Mouse (Mus musculus) lung, adult 18-20 months (tissue): ENCODE results near the gene Gpha2.
A peak's percentile ranks its signal among the peaks of the same experiment; 100 is the strongest.

Experiments used
- DNase-seq, 2 experiments: peaks; one replicate each; pipeline ENCODE4 v3.0.0; 2022; ENCODE audit warnings: mixed read lengths in 2 of 2

Gpha2 gene

DNA sequence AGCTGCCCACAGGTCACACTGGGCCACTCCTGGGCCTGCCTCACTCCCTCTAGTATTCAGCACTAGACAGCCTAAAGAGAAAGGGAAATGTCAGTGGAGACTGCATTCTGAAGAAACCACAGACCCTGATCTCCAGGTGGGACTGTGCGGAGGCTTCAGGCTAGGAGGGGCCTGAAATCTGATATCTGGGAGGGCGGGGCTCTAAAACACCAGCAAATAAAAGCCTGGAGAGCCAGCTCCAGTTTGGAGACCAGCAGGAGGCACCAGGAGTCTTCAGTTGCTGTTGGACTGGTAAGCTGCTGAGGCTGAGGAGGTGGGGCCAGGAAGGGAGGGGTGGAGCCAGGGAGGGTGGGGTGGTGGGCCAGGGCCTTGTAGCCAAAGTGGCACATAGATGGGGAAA, at the start of gene Gpha2:
Gpha2 (plus strand) TSS at position 246 of the 400 bp plus-strand sequence.
- DNase-seq = peak in 1 of 2 experiments; percentile 41

- no peak for DNase-seq
Observed at GRCm38 (mm10) chr19:6178775-6179174, 47.4 kb upstream of the Gpha2 start.

DNA sequence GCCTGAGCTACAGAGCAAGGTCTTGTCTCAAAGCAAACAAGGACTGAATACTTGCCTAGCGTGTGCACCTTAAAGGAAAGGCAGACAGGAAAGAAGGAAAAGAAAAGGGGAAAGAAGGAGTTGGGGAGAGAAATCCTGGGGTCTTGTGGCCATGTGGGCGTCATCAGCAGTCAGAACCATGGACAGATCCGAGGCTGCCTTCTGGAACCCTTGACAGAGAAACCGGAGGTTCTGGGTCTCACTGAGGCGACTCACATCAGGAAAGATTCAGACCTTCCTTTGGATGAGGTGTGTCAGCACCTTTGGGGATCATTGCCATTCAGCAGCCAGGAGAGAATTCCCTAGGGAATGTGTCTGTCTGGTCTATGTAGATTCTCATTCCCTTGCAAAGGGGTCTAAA, 44.6 kb upstream of the Gpha2 start:
- no peak for DNase-seq

- DNase-seq = no peak
Observed at GRCm38 (mm10) chr19:6182534-6182933, 43.6 kb upstream of the Gpha2 start.

- no peak for DNase-seq
Observed at GRCm38 (mm10) chr19:6184131-6184530, 42.0 kb upstream of the Gpha2 start, which contains the start of gene Majin. Majin (plus strand) TSS chr19:6184388.

DNA sequence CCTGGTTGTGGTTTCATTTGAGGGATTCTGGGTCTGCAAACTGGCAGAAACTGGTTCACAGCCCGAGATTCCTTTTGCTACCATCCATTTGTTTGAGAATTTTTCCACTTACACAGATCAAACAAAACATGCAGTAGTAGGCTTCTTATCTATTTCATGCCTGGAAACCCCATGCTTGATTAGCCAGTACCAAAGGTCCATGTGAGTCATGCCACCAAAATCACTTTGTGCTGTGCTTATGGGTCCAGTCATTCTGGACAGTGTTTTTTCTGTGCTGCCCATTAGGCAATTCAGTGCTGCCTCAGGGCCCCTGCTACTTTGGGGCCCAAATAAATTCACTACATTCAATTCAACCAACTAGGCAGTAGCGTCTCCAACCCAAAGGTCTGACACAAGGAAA, 21.9 kb upstream of the Gpha2 start:
- no peak for DNase-seq

GRCm38 (mm10) chr19:6206716-6207115, 19.5 kb upstream of the Gpha2 start:
- peak; percentile 58 to 74 for DNase-seq

DNA sequence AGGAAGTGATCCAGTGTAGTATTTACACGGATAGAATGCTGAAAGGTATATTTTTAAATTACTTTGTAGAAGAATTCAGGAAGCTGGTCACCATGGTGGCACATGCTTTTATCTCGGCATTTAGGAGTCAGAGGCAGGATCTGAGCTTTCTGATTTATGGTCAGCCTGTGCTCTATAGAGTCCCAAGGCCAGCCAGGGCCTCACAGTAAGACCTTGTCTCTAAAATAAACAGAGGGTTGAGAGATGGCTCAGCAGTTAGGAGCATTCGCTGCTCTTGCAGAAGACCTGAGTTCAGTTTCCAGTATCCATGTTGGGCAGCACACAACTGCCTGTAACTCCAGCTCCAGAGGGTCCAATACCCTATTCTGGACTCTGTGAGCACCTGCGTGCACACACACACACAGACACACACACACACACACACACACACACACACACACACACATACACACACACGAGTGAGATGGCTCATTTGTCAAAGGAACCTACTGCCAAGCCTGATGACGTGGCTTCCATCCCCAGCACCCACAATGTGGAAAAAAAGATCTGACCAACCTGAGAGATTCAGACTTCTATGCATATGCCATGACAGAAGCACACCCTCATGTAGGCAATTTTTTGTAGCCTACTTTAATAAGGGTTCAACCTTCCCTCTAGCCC, 10.0 kb upstream of the Gpha2 start:
- no peak for DNase-seq

DNA sequence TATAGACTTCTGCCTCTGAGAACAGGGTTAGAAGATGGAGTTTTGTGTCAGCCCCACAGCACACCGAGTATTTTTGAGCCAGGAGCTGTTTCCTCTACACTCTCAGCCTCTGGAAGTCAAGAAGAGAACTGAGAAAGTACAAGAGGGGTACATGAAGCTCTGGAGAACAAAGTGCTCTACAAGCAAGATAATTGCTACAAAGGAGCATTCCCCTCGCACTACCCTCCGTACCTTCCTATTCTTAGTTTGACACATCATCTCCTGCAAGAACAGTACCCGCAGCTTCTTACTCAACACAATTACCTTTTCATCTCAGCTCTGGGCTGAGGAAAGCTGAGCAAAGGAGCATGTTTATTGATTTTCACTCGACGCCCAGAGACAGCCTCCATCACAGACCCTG, 7.6 kb upstream of the Gpha2 start:
- DNase-seq = no peak

GRCm38 (mm10) chr19:6226763-6227162, 583 bp downstream of the Gpha2 start:
- DNase-seq = no peak

DNA sequence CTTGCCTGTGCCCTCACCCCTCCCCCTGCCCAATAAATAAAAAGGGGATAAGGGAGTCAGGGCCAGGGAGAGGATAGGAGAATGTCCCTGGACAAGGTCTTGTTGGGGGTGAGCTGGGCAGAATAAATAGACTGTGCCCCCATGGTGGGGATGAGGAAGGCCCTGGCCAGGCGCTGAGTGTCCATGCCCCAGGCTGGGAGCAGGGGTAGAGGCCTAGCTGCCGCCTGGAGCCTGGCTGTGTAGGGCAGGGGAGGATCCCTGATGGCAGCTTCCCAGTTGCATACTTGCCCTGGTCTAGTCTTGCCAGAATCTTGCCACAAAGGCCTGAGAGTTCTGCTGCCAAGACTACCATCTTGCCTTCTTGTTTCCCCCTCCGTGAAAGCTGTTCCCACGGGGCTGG, 1.7 kb downstream of the Gpha2 start:
- DNase-seq = no peak

DNA sequence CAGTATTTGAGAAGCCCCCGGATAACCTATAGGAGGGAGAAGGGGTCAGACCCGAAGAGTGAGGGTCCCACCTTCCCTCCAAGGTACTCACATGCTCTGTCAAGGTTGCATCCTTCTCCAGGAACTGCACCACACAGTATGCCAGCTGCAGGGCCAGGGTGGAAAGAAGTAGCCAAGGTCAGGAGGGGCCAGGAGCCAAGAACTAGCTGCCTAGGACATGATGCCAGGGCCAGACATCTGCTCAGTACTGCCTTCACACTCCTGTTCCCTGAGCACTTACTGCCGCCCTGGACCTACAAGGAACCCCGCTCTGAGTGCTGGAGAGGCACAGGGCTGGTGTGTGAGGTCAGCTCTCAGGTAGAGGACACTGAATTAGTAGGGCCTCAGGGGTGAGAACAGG, 4.2 kb downstream of the Gpha2 start:
- DNase-seq = no peak

GRCm38 (mm10) chr19:6231036-6231435, 4.9 kb downstream of the Gpha2 start:
- DNase-seq = no peak

DNA sequence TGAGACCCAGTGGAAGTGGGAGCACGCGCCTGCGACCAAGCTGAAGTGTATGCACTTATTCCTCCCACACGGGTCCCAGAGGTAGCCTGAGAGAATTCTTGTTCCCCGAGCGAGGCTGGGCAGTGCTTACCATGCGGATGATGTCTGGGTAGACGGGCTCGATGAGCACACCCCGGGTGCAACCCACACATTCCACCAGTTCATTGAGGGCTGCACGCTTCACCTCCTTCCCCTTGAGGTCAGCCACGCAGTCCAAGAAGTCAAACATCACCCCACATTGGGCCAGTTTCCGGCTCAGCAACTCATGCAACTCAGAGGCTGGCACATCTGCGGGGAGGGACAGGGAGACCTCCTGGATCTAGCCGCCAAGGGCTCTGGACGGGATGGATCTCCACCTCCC, 7.5 kb downstream of the Gpha2 start:
- DNase-seq = no peak

DNA sequence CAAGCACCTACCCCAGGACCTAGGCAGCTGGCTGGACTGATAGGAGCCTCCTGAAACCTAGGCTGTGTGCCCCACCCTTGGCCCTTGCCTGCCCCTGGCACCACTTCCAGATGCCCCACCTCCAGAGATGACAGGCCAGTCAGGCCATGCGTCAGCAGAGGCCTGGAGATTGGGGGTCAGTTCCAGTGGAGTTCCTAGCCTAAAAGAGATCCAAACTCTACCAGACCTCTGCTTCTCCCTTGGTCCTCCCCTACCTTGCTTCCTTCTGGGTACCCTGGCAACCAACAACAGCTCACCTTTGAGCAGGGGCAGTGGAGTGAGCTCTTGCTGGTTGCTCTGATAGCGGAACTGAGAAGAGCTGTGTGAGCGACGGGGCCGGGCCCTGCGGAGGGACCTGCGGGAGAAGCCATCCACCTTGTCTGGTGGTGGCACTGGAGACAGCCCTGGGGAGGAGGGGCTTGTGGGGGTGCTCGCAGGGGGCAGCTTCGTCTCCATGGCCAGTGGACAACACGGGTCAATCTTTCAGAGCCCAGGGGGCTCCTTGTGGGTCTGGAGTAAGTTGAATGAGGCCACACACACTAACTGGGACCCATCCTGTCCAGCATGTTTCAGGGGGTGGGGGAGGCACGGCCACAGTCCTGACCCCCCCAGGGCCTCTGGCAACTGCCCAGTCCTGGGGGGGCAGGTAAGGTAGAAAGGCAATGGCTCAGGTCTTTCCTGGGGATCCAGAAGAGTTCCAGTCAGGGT, 8.3 kb downstream of the Gpha2 start:
- peak; percentile 57 to 63 for DNase-seq

DNA sequence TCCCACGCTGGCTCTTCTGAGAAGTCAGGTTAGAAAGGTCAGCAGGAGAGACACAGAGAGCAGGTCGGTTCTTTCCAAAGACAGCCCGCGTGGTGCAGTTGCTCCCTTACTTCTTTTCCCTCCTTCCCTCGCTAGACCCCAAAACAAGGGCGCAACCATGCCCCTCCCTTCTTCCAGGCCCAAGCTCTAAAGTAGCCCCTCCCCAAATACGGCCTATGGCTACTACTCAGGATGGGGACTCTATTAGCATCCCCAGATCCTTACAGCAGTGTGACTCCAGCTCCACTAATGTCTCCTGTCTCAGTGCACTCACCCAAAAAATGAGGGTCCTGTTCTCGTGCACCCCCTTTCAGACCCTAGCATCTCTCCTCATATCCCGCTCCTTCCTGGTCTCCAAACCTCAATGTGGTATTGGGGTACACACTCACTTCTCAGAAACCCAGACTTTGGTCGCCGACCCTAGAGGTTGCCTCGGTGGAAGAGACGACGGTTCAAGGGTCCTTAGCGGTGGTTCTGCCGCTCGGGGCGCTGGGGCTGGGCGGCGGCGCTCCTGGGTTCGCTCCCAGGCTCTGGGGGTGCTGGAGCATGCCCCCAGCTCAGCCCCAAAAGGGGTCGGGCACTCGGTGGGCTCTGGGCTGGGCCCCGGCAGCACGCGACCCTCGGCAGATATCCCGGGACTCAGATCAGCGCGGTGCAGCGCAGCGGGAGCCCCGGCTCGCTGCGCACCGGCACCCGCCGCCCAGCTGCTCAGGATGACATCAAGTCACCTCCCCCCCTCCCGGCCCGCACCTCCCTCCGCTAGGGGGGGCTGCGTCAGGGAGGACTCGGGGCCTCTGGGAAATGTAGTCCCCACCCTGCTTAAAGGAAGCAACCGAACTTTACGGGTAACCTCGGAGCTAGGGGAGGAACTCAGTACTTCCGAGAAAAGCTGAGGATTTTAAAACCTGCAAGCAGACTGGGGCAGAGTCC, 9.2 kb downstream of the Gpha2 start, which contains the start of gene Ppp2r5b:
Ppp2r5b (minus strand) TSS at position 789 of the 969 bp plus-strand sequence.
- DNase-seq = peak; percentile 96 to 98

DNA sequence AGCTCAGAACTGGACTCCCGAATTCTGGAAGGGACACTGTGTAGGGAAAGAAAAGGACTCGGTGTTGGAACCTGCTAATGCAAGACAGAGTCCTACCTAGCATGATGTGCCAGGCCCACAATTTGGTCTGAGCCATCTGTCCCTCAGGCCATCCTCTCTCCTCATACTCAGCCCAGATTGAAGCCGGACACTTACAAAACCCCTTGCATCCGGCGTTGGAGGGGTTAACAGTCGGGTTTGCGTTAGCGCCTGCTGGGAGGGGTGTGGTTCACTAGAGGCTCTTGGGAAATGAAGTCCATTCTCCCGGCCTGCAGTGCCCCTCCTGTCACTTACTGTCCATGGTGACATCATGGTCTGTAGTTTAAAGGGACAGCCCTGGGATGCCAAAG, 9.9 kb downstream of the Gpha2 start:
- peak; percentile 92 to 94 for DNase-seq

- DNase-seq = no peak
Observed at GRCm38 (mm10) chr19:6236842-6237241, 10.7 kb downstream of the Gpha2 start.

DNA sequence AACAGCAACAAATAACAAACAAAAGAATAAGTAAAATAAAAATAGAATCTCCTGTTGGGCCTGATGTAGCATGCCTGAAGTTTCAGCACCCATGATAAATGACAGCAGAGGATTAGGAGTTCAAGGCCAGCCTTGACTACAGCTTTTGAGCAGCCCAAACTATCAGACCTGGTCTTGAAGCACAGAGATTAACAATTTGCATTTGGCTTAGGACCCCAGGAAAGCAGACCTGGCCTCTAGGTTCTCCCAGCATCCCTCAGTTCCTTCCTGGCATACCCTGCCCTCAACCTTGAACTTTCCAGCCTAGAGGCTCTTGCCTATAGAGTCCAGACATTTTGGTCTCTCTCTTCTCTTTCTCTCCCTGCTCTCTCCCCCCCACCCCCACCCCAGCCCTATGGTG, 12.6 kb downstream of the Gpha2 start:
- no peak for DNase-seq

GRCm38 (mm10) chr19:6240136-6240535, 14.0 kb downstream of the Gpha2 start:
- no peak for DNase-seq

DNA sequence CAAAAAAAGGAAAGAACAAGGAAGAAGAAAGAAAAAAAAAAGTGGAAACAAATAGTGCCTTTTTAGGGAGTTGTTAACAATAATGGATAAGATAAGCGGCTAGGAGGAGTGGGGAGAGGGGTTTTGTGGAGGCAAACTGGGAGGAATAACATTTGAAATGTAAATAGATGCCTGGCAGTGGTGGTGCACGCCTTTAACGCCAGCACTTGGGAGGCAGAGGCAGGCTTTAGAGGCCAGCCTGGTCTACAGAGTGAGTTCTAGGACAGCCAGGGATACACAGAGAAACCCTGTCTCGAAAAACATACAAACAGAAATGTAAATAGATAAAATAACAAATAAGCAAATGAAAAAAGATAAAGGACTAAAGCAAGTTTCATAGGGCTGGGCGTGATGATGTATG, 14.5 kb downstream of the Gpha2 start:
- no peak for DNase-seq

DNA sequence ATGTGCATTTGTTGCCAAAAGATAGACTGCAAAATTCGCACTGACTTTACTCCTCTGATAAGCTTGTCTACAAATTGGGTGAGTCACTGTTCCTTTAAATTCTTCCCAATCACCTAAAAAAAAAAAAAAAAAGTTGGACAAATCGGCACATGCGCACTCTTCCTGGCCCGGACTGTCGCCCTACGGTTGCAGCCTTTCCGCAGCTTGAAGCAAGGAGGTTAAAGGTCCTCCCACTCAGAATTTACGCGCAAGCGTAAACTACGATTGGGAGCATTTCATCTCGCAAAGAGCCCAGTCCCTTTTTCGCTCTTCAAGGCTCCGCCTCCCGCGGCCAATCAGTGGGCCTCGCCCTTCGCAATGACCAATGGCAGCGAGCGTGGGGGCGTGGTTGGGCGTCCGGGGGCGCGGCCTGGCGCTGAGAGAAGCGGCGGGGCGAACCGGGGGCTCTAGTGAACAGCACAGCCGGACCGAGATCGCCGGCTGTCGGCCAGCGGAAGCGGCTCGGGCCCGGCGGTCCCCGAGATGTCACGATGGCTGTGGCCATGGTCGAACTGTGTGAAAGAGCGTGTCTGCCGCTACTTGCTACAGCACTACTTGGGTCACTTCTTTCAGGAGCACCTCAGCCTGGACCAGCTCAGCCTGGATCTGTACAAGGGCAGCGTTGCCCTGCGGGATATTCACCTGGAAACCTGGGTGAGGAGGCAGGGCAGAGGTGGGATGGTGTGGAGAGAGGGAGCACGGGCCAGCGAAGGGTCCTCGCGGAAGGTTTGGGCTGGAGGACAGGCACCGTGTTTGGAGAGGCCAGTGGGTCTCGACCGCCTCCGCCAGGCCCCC, 15.3 kb downstream of the Gpha2 start, which contains the start of gene Atg2a:
Atg2a (plus strand) TSS at position 395 of the 834 bp plus-strand sequence.
- DNase-seq = peak; percentile 99 to 100
